Mouse (Mus musculus) G1E-ER4 (cell line): ENCODE results near the gene Psg22. TPM values are rescaled to one million over a fixed set of nuclear protein-coding genes. Genes with fewer than 3 reads are reported as not detected.

Experiments used
- GATA1 ChIP-seq: IDR thresholded peaks from one replicate; pipeline ENCODE4 v1.8.0; 2012; ENCODE audit warnings: low read length, inconsistent platforms
- polyA plus RNA-seq: library from polyadenylated mRNA; stranded (reverse); fragments of >175 nt; gene quantifications from 2 replicates; pipeline ENCODE4 v1.2.3, GENCODE M21; 2012

Gene Psg22
- polyA plus RNA-seq: not detected in 2 replicates

DNA sequence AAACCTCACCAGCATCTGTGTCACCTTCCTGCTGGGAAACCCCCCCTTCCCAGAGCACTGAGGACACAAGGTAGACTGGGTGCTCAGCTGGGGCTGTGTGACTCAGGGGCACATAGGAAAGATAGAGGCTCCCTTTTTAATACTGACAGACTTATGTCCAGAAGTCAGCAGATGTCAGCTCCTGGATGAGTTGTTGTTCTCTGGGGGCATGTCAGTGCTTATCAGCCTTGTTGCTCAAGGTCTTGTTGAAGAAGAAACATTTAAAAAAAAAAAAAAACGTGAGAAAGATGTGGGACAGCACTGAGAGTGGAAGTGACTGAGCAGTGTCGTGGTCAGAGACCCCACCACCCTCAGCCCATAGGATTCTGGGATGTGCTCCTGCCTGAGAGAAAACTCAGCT lies at the start of gene Psg22:
Gene Psg22, plus strand, starts transcription at position 301 of the 400 bp plus-strand sequence.
- no peak for TF ChIP-seq GATA1

DNA sequence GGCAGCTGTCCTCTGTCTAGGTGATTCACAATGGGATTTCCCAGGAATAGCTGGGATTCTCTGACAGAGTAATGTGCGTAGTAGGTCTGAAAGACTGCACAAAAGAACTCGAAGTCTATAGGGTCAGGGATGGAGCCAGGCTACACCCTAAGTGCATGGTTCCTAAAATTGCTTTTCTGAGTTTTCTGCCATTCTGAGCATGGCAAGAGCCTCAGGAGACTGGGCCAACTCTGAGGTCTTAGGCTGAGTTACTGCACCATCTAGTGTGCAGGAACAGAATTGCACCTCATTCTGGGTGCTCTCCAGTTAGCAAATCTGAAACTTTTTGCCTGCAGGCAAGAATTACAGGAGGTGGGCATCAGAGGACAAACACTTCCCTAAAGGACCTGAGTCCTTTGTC lies 38.1 kb upstream of the Psg22 start:
- TF ChIP-seq GATA1: no peak

DNA sequence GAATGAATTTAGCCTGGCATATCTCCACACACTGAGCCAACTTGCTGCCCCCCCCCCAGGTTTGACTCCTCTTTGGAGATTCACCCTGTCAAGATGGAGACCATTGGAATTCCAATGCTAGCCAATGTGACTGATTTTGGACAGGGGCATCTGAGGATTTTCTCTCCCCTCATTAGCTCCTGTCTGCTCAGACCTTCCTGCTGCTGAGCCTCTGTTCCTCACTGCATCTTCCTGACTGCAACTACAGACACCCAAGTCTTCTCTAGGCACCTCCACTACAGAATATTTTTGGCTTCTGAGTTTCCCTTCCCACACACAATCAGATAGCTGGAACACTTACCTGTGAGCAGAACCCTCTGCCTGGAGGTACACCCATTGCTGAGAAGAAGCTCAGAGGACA lies 32.3 kb upstream of the Psg22 start:
- TF ChIP-seq GATA1: no peak

DNA sequence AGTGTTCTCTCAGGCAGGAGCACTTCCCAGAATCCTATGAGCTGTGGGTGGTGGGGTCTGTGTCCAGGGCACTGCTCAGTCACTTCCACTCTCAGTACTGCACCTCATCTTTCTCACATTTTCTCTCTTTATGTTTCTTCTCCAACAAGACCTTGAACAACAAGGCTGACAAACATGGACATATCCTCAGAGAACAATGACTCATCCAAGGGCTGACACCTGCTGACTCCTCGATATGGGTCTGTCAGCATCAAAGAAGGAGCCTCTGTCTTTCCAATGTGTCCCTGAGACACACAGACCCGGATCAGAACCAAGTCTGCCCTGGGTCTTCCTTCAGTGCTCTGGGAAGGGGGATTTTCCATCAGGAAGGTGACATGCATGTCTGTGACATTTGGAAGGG lies 31.8 kb upstream of the Psg22 start, which contains the start of gene Psg20:
Gene Psg20, minus strand, starts transcription at position 101 of the 400 bp plus-strand sequence.
- no peak for TF ChIP-seq GATA1

DNA sequence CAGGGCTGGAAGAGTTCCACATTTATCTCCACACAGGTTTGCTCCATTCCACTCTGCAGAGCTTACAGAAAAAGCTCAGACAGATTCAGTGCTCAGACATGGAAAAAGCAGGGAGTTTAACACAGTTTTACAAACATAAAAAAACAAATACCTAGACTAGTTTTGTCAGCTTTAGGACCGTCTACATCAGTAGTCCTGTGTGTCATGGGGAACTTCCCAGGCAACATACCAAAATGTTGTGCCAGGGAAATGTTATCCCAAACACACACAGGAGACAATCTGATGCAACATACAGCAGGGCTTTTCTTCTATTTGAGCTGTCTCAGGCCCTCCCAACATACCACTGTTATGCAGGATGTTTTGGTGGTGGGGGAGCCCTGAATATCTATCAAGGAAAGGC lies 7.0 kb upstream of the Psg22 start:
- no peak for TF ChIP-seq GATA1

DNA sequence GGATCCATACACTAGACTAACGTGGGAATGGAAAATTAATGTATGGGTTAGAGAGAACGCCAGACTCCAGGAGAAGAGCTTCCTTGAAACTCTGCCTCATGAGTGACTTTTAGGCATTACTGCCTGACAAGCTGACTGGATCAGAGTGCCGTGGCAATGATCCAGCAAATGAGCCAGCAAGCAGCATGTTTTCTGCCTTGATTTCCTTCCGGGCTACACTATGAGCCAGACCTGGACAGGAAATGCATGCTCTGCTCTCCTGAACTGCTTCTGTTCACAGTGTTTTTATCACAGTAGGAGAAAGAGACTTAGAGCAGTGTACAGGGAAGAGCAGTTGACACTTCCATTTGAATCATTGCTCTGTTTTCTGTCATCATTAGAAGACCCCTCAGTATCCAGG lies 2.3 kb upstream of the Psg22 start:
- TF ChIP-seq GATA1: no peak

DNA sequence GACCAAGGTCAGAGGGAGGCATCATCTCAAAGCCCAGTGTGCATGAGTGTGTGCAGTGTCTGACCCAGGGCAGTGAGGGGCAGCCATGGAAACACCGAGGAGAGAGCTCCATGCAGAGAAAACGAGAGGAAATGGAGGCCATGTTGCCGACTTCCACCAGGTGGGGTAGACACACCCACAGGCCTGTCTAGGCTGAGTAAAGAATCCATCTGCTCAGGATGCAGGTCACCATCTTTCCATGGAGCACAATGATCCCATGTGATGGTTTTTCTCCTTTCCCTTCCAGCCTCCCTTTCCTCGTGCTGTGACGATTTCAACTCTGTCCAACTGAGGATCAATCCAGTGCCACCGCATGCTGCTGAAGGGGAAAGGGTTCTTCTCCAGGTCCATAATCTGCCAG lies 6.1 kb downstream of the Psg22 start:
- no peak for TF ChIP-seq GATA1

DNA sequence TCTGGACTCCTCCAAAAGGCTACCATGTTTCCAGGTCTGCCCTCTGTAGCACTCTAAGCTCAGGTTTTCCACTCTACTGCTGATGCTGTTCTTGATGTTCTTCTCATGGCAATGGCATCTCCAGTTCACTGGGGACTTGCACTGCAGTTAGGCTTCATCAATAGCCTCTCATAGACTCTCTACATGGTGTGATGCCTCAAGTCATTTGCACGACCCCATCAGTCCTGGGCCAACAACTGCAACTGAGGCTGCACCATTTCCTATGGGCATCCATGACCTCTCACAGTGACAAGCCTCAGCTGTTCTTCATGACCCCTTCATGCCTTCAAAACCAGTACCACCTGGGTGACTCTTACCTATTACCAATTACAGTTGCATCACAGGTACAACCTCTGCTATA lies 10.5 kb downstream of the Psg22 start:
- no peak for TF ChIP-seq GATA1

DNA sequence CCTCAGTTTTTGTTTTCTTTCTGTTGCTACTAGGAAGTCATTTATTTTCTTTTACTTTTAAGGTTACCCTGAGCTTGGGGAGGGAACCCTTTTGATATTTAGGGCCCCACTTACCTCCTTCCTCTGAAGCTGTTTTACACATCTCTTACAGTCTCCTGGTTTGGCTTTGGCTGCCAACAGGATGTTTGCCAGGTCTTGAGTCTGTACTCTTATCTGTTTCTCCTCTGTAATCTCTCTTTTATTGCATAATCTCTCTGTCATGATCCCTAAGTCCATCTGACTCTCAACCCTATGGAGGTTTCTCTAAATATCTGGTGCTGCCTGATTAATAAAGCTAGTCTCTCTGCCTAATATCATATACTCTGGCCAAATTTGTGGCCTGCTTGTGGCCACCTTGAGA lies 15.2 kb downstream of the Psg22 start:
- TF ChIP-seq GATA1: no peak

DNA sequence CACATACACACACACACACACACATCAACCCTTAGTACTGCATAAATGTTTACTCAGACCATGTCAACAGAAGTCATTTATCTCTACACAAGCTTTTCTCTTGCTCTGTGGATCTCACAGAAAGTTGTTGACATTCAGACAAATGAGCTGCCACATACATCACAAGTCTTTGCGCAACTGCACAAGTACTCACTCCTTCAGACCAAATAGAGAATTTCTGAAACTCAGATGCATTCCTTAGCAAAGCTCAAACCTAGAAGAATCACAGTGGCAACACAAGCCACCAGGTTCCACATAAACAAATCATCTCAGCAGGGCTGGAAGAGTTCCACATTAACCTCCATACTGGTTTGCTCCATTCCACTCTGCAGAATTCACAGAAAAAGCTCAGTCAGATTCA lies 16.6 kb downstream of the Psg22 start:
- TF ChIP-seq GATA1: no peak

DNA sequence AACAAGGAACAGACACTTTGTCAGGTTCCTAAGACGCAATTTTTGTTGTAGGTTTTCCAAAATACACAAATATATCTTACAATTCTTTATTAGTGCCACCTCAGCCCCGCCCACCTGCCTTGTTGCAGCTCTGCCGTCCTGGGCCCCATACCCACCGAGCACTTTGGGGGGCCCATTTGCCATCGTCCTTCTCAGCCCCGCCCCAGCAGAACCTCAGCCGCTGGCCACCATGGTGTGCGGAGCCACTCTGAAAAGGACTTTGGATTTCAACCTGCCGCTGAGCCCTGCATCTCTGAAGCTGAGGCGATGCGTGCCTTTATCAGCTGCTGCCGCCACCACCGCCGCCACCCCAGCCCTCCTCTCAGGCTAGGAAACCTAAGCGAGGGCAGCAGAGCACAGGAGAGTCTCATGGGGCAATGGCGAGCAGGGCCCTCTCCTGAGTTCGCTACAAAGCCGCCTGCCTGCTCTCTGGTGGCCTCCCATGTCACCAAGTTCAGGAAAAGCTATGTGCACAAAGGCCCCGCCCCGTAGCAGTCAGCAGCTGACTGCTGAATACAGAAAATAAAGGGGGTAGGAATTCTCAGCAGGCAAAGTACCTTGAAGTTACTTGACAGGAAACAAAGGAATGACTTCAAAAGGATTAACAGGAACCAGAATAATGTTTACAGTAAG lies 28.4 kb downstream of the Psg22 start:
- no peak for TF ChIP-seq GATA1

DNA sequence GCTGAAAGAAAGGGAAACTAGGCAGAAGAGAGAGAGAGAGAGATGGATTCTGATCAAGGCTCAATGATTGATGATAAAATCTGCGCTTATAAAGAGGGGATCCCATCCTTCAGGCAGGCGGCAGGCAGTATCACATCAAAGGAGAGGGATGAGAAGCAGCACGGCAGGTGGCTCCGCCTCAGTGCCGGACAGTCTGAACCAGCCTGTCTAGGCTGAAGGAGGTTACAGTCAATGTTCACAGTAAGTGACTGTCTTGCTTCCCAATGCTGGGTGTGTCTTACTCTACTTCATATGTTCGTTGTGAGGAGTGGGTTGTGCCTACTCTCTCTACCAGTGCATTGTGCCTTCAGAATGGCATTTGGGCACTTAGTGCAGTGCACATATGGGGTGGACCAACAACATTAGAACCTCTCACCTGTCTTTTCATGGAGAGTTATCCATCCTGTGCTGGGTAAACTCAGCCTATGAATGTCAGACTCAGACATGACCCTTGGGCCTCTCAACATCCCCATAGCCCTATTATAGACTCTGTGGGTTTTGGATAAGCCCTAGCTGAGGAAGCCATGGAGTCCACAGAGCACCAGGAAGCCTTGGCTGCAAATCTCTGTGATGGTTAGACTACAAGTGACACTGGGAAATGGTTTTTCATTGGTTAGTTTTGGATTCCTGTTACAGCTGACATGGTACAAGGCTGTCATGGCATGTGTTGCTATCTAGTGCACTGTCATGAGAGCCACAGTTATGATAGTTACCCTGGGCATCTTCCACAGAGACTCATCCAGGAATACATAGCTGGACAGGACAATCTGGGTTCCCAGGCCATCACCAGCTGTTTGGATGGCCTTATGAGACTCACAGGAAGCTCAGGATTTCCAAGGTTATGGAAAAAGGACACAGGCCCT lies 31.4 kb downstream of the Psg22 start:
- TF ChIP-seq GATA1: no peak

Other genes with a start within 250 kb of the Psg22 start
- not detected in 2 replicates for gene Psg26, start 233.9 kb upstream of the Psg22 start, polyA plus RNA-seq
- not detected in 2 replicates for gene Psg25, start 185.8 kb upstream of the Psg22 start, polyA plus RNA-seq
- gene Psg27, start 150.8 kb upstream of the Psg22 start, polyA plus RNA-seq: not detected in 2 replicates
- not detected in 2 replicates for gene Psg23, start 101.6 kb upstream of the Psg22 start, polyA plus RNA-seq
- not detected in 2 replicates for gene Psg21, start 61.4 kb upstream of the Psg22 start, polyA plus RNA-seq
- gene Psg20, start 31.9 kb upstream of the Psg22 start, polyA plus RNA-seq: not detected in 2 replicates
- not detected in 2 replicates for gene Psg19, start 80.4 kb downstream of the Psg22 start, polyA plus RNA-seq
- not detected in 2 replicates for gene Psg17, start 103.5 kb downstream of the Psg22 start, polyA plus RNA-seq
- not detected in 2 replicates for gene Mill2, start 121.9 kb downstream of the Psg22 start, polyA plus RNA-seq
- gene Pglyrp1, start 153.2 kb downstream of the Psg22 start, polyA plus RNA-seq: not detected in 2 replicates
- 81.8 and 103 TPM in 2 replicates for gene Ccdc61, start 192.3 kb downstream of the Psg22 start, polyA plus RNA-seq
- not detected in 2 replicates for gene Nova2, start 207.8 kb downstream of the Psg22 start, polyA plus RNA-seq